Mouse (Mus musculus) E14TG2a.4 (cell line): ENCODE results near the gene Rere.

Experiments used
- CTCF ChIP-seq: conservative IDR thresholded peaks from 2 replicates; pipeline ENCODE4 v1.5.1; 2014; ENCODE audit warnings: low read length
- NANOG ChIP-seq: IDR thresholded peaks from 2 replicates; pipeline ENCODE4 v1.6.1; 2014; ENCODE audit warnings: borderline replicate concordance, low read length, mixed read lengths
- POU5F1 ChIP-seq: IDR thresholded peaks from 2 replicates; pipeline ENCODE4 v1.6.1; 2014; ENCODE audit warnings: low read length, borderline replicate concordance

- TF ChIP-seq CTCF (no peak), NANOG (no peak), POU5F1 (no peak)
Observed at GRCm38 (mm10) chr4:150556382-150557221, 275.2 kb downstream of the Rere start.
